Mouse (Mus musculus) c-Kit-positive CD71-positive TER-119-positive erythroid progenitor cells, embryonic 14.5 days (primary cell): ENCODE measurements around the gene Gm21310.
"Not testable (repeated sequence)": the region's sequence is repeated elsewhere in the genome, so short reads cannot be mapped to it uniquely, and the experiment has no call there.

ENCODE experiments used
- DNase-seq: peaks from one replicate; pipeline ENCODE4 v3.0.0-alpha.2; 2013; ENCODE audit warnings: low spot score

The Gm21310 gene

GRCm38 (mm10) chrY:10147083-10147482 is at the start of gene Gm21310:
Gm21310 (minus strand) TSS chrY:10147183.
- not testable (repeated sequence) for DNase-seq
